Mouse (Mus musculus): ENCODE results near the gene Specc1.

- no peak for TF ChIP-seq POLR2A (IDR thresholded peaks at IDR 0.05; ENCODE audit: borderline replicate concordance, low read depth, low read length)
- TF ChIP-seq CTCF (IDR thresholded peaks at IDR 0.05; ENCODE audit: low read depth, low read length), result no peak
Observed at GRCm38 (mm10) chr11:62184900-62185299, 228.3 kb downstream of the Specc1 start.
